Mouse (Mus musculus) MEL (cell line): ENCODE data around the gene Pip5kl1. TPM values are rescaled to one million over a fixed set of nuclear protein-coding genes. Genes with fewer than 3 reads are reported as not detected.

Source experiments
- DNase-seq: peaks from one replicate; pipeline ENCODE4 v3.0.0; 2011; ENCODE audit warnings: low read depth, low spot score
- H3K27ac ChIP-seq: 2 replicates; pipeline ENCODE4 v1.5.1; 2012; ENCODE audit warnings: low read depth, mild to moderate bottlenecking, control low read depth, low read length, moderate library complexity; ENCODE audit not compliant: control insufficient read depth
- H3K27me3 ChIP-seq, 2 experiments: fragments of 150-350 bp in 1 of 2; sonication (generic) in 1 of 2; 2 replicates each; pipeline ENCODE4 v1.6.1; 2012; ENCODE audit warnings: low read length in 2 of 2, mild to moderate bottlenecking in 2 of 2, improper control_type of control experiment in 1 of 2, moderate library complexity in 1 of 2; ENCODE audit not compliant: insufficient read depth in 2 of 2, control insufficient read depth in 1 of 2
- H3K36me3 ChIP-seq, 2 experiments: 2 replicates each; pipeline ENCODE4 v1.6.1; 2012 to 2014; ENCODE audit warnings: low read length in 2 of 2, improper control_type of control experiment in 1 of 2, inconsistent platforms in 1 of 2, mild to moderate bottlenecking in 1 of 2; ENCODE audit not compliant: insufficient read depth in 2 of 2, control insufficient read depth in 1 of 2
- H3K4me1 ChIP-seq, 2 experiments: fragments of 150-350 bp in 1 of 2; sonication (generic) in 1 of 2; 2 replicates each; pipeline ENCODE4 v1.6.1; 2012; ENCODE audit warnings: low read length in 2 of 2, improper control_type of control experiment in 1 of 2, mild to moderate bottlenecking in 1 of 2; ENCODE audit not compliant: insufficient read depth in 2 of 2, control insufficient read depth in 1 of 2
- H3K4me3 ChIP-seq, 2 experiments: fragments of 150-350 bp in 1 of 2; sonication (generic) in 1 of 2; 2 replicates each; pipeline ENCODE4 v1.5.1; 2012; ENCODE audit warnings: low read depth in 2 of 2, low read length in 2 of 2, mild to moderate bottlenecking in 2 of 2, moderate library complexity in 2 of 2, control low read depth in 1 of 2, improper control_type of control experiment in 1 of 2; ENCODE audit not compliant: control insufficient read depth in 1 of 2, insufficient read depth in 1 of 2
- H3K79me2 ChIP-seq: 2 replicates; pipeline ENCODE4 v1.6.1; 2012; ENCODE audit warnings: mild to moderate bottlenecking, low read length, moderate library complexity; ENCODE audit not compliant: control insufficient read depth, poor library complexity, insufficient read depth
- H3K9ac ChIP-seq: 2 replicates; pipeline ENCODE4 v1.6.1; 2012; ENCODE audit warnings: low read depth, mild to moderate bottlenecking, control low read depth, low read length, moderate library complexity; ENCODE audit not compliant: control insufficient read depth, poor library complexity, severe bottlenecking
- H3K9me3 ChIP-seq: fragments of 150-350 bp; sonication (generic); replicated peaks from 2 replicates; pipeline ENCODE4 v1.6.1; 2012; ENCODE audit warnings: mild to moderate bottlenecking, low read length, improper control_type of control experiment, moderate library complexity; ENCODE audit not compliant: insufficient read depth
- CHD1 ChIP-seq: IDR thresholded peaks from 2 replicates; pipeline ENCODE4 v1.6.1; 2012; ENCODE audit warnings: low read depth, mild to moderate bottlenecking, inconsistent platforms, low read length, improper control_type of control experiment
- CHD2 ChIP-seq: IDR thresholded peaks from 2 replicates; pipeline ENCODE4 v1.6.1; 2011; ENCODE audit warnings: low read length, improper control_type of control experiment
- CTCF ChIP-seq, 3 experiments: IDR thresholded peaks in 2 of 3; conservative IDR thresholded peaks in 1 of 3; 2 replicates each; pipeline ENCODE4 v1.5.1; 2011 to 2012; ENCODE audit warnings: low read length in 3 of 3, low read depth in 2 of 3, mild to moderate bottlenecking in 2 of 3, improper control_type of control experiment in 1 of 3, inconsistent platforms in 1 of 3, mixed read lengths in 1 of 3, moderate library complexity in 1 of 3; ENCODE audit not compliant: control insufficient read depth in 1 of 3, insufficient read depth in 1 of 3, poor library complexity in 1 of 3, severe bottlenecking in 1 of 3
- E2F4 ChIP-seq: IDR thresholded peaks from 2 replicates; pipeline ENCODE4 v1.6.1; 2011; ENCODE audit warnings: low read depth, low read length, improper control_type of control experiment, borderline replicate concordance
- ELF1 ChIP-seq: IDR thresholded peaks from 2 replicates; pipeline ENCODE4 v1.6.1; 2014; ENCODE audit warnings: low read depth, mild to moderate bottlenecking, inconsistent platforms, low read length, improper control_type of control experiment, moderate library complexity
- EP300 ChIP-seq, 2 experiments: IDR thresholded peaks; 2 replicates each; pipeline ENCODE4 v1.6.1; 2011; ENCODE audit warnings: improper control_type of control experiment in 2 of 2, low read length in 2 of 2, low read depth in 1 of 2, mild to moderate bottlenecking in 1 of 2
- GABPA ChIP-seq: IDR thresholded peaks from 2 replicates; pipeline ENCODE4 v1.6.1; 2012; ENCODE audit warnings: low read depth, mild to moderate bottlenecking, inconsistent platforms, low read length, improper control_type of control experiment, moderate library complexity
- JUND ChIP-seq: IDR thresholded peaks from 2 replicates; pipeline ENCODE4 v1.6.1; 2011; ENCODE audit warnings: low read depth, mild to moderate bottlenecking, improper control_type of control experiment, low read length
- MAFK ChIP-seq: IDR thresholded peaks from 2 replicates; pipeline ENCODE4 v1.6.1; 2011; ENCODE audit warnings: low read depth, mild to moderate bottlenecking, low read length, improper control_type of control experiment, borderline replicate concordance
- MAZ ChIP-seq: IDR thresholded peaks from 2 replicates; pipeline ENCODE4 v1.6.1; 2012; ENCODE audit warnings: low read depth, mild to moderate bottlenecking, inconsistent platforms, low read length, improper control_type of control experiment
- MEF2A ChIP-seq: IDR thresholded peaks from 2 replicates; pipeline ENCODE4 v1.6.1; 2014; ENCODE audit warnings: low read depth, mild to moderate bottlenecking, inconsistent platforms, low read length, improper control_type of control experiment; ENCODE audit not compliant: poor library complexity, insufficient replicate concordance, severe bottlenecking; ENCODE audit errors: extremely low read depth
- MYB ChIP-seq: IDR thresholded peaks from 2 replicates; pipeline ENCODE4 v1.6.1; 2011; ENCODE audit warnings: mild to moderate bottlenecking, low read depth, low read length, improper control_type of control experiment
- NELFE ChIP-seq: IDR thresholded peaks from 2 replicates; pipeline ENCODE4 v1.6.1; 2011; ENCODE audit warnings: low read depth, low read length, improper control_type of control experiment
- NRF1 ChIP-seq: IDR thresholded peaks from 2 replicates; pipeline ENCODE4 v1.6.1; 2014; ENCODE audit warnings: low read depth, mild to moderate bottlenecking, inconsistent platforms, low read length, improper control_type of control experiment, moderate library complexity; ENCODE audit not compliant: poor library complexity, insufficient read depth, severe bottlenecking
- POLR2A ChIP-seq, 2 experiments: IDR thresholded peaks; 2 replicates each; pipeline ENCODE4 v1.6.1; 2011 to 2012; ENCODE audit warnings: low read length in 2 of 2, mild to moderate bottlenecking in 2 of 2, control low read depth in 1 of 2, improper control_type of control experiment in 1 of 2, low read depth in 1 of 2, moderate library complexity in 1 of 2; ENCODE audit not compliant: control insufficient read depth in 1 of 2, insufficient read depth in 1 of 2, poor library complexity in 1 of 2
- POLR2AphosphoS2 ChIP-seq: IDR thresholded peaks from 2 replicates; pipeline ENCODE4 v1.6.1; 2011; ENCODE audit warnings: low read length, improper control_type of control experiment
- POLR2AphosphoS5 ChIP-seq: IDR thresholded peaks from 2 replicates; pipeline ENCODE4 v1.6.1; 2012; ENCODE audit warnings: low read depth, borderline replicate concordance, mild to moderate bottlenecking, inconsistent platforms, low read length, moderate library complexity, mixed read lengths
- RAD21 ChIP-seq: IDR thresholded peaks from 2 replicates; pipeline ENCODE4 v1.6.1; 2011; ENCODE audit warnings: mild to moderate bottlenecking, low read depth, low read length, improper control_type of control experiment
- RCOR1 ChIP-seq: IDR thresholded peaks from 2 replicates; pipeline ENCODE4 v1.6.1; 2012; ENCODE audit warnings: low read depth, mild to moderate bottlenecking, inconsistent platforms, low read length, improper control_type of control experiment
- SIN3A ChIP-seq: IDR thresholded peaks from 2 replicates; pipeline ENCODE4 v1.6.1; 2012; ENCODE audit warnings: low read length, improper control_type of control experiment, inconsistent platforms
- SMC3 ChIP-seq: IDR thresholded peaks from 2 replicates; pipeline ENCODE4 v1.6.1; 2011; ENCODE audit warnings: low read depth, low read length, improper control_type of control experiment
- TAL1 ChIP-seq: IDR thresholded peaks from 2 replicates; pipeline ENCODE4 v1.6.1; 2012; ENCODE audit warnings: mild to moderate bottlenecking, inconsistent platforms, low read length, moderate library complexity, mixed read lengths
- TCF12 ChIP-seq: IDR thresholded peaks from 2 replicates; pipeline ENCODE4 v1.6.1; 2014; ENCODE audit warnings: low read depth, mild to moderate bottlenecking, inconsistent platforms, low read length, improper control_type of control experiment, moderate library complexity
- UBTF ChIP-seq: IDR thresholded peaks from 2 replicates; pipeline ENCODE4 v1.6.1; 2012; ENCODE audit warnings: low read depth, mild to moderate bottlenecking, inconsistent platforms, low read length, improper control_type of control experiment, moderate library complexity, borderline replicate concordance; ENCODE audit not compliant: insufficient read depth
- USF1 ChIP-seq: IDR thresholded peaks from 2 replicates; pipeline ENCODE4 v1.6.1; 2014; ENCODE audit warnings: low read depth, mild to moderate bottlenecking, inconsistent platforms, low read length, improper control_type of control experiment, moderate library complexity
- USF2 ChIP-seq, 2 experiments: IDR thresholded peaks; 2 replicates each; pipeline ENCODE4 v1.6.1; 2011 to 2012; ENCODE audit warnings: improper control_type of control experiment in 2 of 2, low read length in 2 of 2, borderline replicate concordance in 1 of 2, inconsistent platforms in 1 of 2, low read depth in 1 of 2, mild to moderate bottlenecking in 1 of 2; ENCODE audit not compliant: insufficient read depth in 1 of 2
- ZNF384 ChIP-seq: IDR thresholded peaks from 2 replicates; pipeline ENCODE4 v1.6.1; 2012; ENCODE audit warnings: low read depth, mild to moderate bottlenecking, inconsistent platforms, low read length, improper control_type of control experiment
- polyA plus RNA-seq, 2 experiments: library from polyadenylated mRNA; stranded (reverse) in 1 of 2; unstranded in 1 of 2; fragments of >175 nt in 1 of 2; fragments of >200 nt in 1 of 2; gene quantifications; 2 replicates each; pipeline versions ENCODE4 v1.2.1 to v1.2.4; 2012; ENCODE audit warnings: low replicate concordance in 2 of 2, low read depth in 1 of 2; ENCODE audit not compliant: insufficient read length in 2 of 2, insufficient read depth in 1 of 2, missing spikeins in 1 of 2
- total RNA-seq: library from RNA; depleted of rRNA; stranded (reverse); fragments of 300-350 nt; gene quantifications from 2 replicates; pipeline ENCODE4 v1.2.3, GENCODE M21; 2012

The Pip5kl1 gene
- total and polyA plus RNA-seq, 3 experiments = 0.22 to 0.58 TPM; not detected in 1

- DNase-seq = no peak
- TF ChIP-seq MAZ (no peak), TCF12 (no peak), CHD2 (no peak), MEF2A (no peak), SMC3 (no peak), CTCF (IDR thresholded peaks at IDR 0.05 in 2 of 3, conservative IDR thresholded peaks at IDR 0.05 in 1 of 3; ENCODE audit: control insufficient read depth in 1 of 3, insufficient read depth in 1 of 3, low read depth in 2 of 3, low read length in 3 of 3, poor library complexity in 1 of 3, severe bottlenecking in 1 of 3) (no peak), POLR2AphosphoS5 (no peak), GABPA (no peak), EP300 (IDR thresholded peaks at IDR 0.05; ENCODE audit: low read depth in 1 of 2, low read length in 2 of 2) (no peak), NELFE (no peak), USF2 (IDR thresholded peaks at IDR 0.05; ENCODE audit: borderline replicate concordance in 1 of 2, insufficient read depth in 1 of 2, low read depth in 1 of 2, low read length in 2 of 2) (no peak), UBTF (no peak), USF1 (no peak), JUND (no peak), RCOR1 (no peak), NRF1 (no peak), RAD21 (no peak), POLR2A (IDR thresholded peaks at IDR 0.05; ENCODE audit: control insufficient read depth in 1 of 2, insufficient read depth in 1 of 2, low read depth in 1 of 2, low read length in 2 of 2, poor library complexity in 1 of 2) (no peak)
- Histone ChIP-seq H3K4me3 (no peak overlapping the region), H3K4me1 (peaks cover under 1 to 13% of the 10 kb centered on the region in 2 experiments; a peak in 2 of 4 replicates), H3K27me3 (no peaks in the 10 kb centered on the region), H3K79me2 (peaks cover 7% of the 10 kb centered on the region), H3K9ac (no peak overlapping the region), H3K9me3 (no peaks in the 10 kb centered on the region), H3K27ac (no peak overlapping the region), H3K36me3 (peaks cover 0 to 5% of the 10 kb centered on the region in 2 experiments; a peak in 1 of 4 replicates)
These were observed 1.9 kb downstream of the Pip5kl1 start for GRCm38 (mm10) chr2:32576532-32576931.

DNA sequence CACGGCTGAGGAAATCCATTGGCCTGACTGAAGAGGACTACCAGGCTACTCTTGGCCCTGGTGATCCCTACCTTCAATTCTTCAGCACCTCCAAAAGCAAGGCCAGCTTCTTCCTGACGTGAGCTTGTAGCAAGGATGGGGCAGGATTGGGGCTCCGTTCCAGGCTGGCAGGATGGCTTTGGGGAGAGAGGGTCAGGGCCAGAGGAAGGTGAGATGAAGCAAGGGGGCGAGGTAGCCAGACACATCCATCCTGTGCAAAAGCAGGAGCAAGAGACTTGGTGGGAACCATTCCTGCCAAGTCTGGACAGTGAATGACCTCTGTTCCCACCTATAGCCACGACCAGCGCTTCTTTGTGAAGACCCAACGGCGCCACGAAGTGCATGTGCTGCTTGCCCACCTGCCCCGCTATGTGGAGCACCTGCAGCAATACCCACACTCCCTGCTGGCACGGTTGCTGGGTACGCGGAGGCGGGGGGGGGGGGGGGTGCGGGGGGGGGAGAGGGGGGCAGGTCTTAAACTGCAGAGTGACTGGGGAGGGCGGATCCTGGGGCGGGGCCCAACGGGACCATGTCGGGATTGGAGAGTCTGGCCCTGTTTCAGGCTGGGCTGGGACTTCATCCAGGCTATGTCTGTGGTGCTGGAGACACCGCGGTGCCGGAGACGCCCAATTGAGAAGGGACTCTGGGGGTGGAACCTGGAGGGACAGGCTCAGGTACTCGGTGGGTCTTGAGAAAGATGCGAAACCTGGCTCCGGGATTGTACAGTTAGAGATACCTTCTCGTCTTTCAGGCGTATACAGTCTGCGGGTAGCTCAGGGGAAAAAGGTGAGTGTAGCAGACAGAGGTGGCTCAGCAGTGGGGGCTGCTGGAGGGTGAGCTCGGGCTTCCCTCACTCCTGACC lies 3.8 kb downstream of the Pip5kl1 start:
- no peak for DNase-seq
- H3K4me1 ChIP-seq = peaks cover 0 to 13% of the 10 kb centered on the region in 2 experiments; a peak in 1 of 4 replicates
- no peak overlapping the region for H3K4me3 ChIP-seq
- peaks cover 0 to 7% of the 10 kb centered on the region in 2 experiments; a peak in 2 of 4 replicates for H3K36me3 ChIP-seq
- no peaks in the 10 kb centered on the region; the same call in 1 of the 2 replicates for H3K79me2 ChIP-seq
- TF ChIP-seq E2F4 = no peak
- TF ChIP-seq TCF12 = no peak
- TF ChIP-seq POLR2AphosphoS2 = no peak
- TF ChIP-seq CHD2 = no peak
- no peak for TF ChIP-seq ELF1
- no peak for TF ChIP-seq MYB
- no peak for TF ChIP-seq USF2 (IDR thresholded peaks at IDR 0.05; ENCODE audit: borderline replicate concordance in 1 of 2, insufficient read depth in 1 of 2, low read depth in 1 of 2, low read length in 2 of 2)
- no peak for TF ChIP-seq CHD1
- no peak for TF ChIP-seq ZNF384
- no peak for TF ChIP-seq SIN3A
- TF ChIP-seq GABPA = no peak
- no peak for TF ChIP-seq MAFK
- no peak for TF ChIP-seq TAL1
- H3K9ac ChIP-seq = no peak overlapping the region
- H3K27me3 ChIP-seq = no peaks in the 10 kb centered on the region
- H3K9me3 ChIP-seq = no peaks in the 10 kb centered on the region
- no peak overlapping the region for H3K27ac ChIP-seq
